Mouse (Mus musculus) heart, embryonic 16.5 days (tissue): Measurements from ENCODE around the gene Ntm. TPM values are rescaled to one million over a fixed set of nuclear protein-coding genes. Genes with fewer than 3 reads are reported as not detected.
A peak's percentile ranks its signal among the peaks of the same experiment; 100 is the strongest.

ENCODE experiments used
- ATAC-seq: fragments of 200-750 bp; cut with Nextera tagmentation; replicated peaks from 2 replicates; pipeline ENCODE4 v1.8.0; 2017; ENCODE audit warnings: moderate number of reproducible peaks; ENCODE audit not compliant: insufficient read depth, low FRiP score; ENCODE audit errors: extremely low read depth
- H3K27ac ChIP-seq: fragments of 300-500 bp; sonication (generic); 2 replicates; pipeline ENCODE4 v1.5.1; 2014; ENCODE audit warnings: mild to moderate bottlenecking, low read length, control low read depth, moderate library complexity
- H3K27me3 ChIP-seq: fragments of 300-500 bp; sonication (generic); 2 replicates; pipeline ENCODE4 v1.6.1; 2014; ENCODE audit warnings: low read length, mixed read lengths; ENCODE audit not compliant: control insufficient read depth, insufficient read depth
- H3K36me3 ChIP-seq: fragments of 300-500 bp; sonication (generic); 2 replicates; pipeline ENCODE4 v1.6.1; 2014; ENCODE audit not compliant: control insufficient read depth, insufficient read depth
- H3K4me1 ChIP-seq: fragments of 300-500 bp; sonication (generic); 2 replicates; pipeline ENCODE4 v1.6.1; 2014; ENCODE audit warnings: low read length, mixed read lengths; ENCODE audit not compliant: control insufficient read depth, insufficient read depth
- H3K4me2 ChIP-seq: fragments of 300-500 bp; sonication (generic); 2 replicates; pipeline ENCODE4 v1.6.1; 2014; ENCODE audit warnings: low read depth, mild to moderate bottlenecking, control low read depth, low read length
- H3K4me3 ChIP-seq: fragments of 300-500 bp; sonication (generic); 2 replicates; pipeline ENCODE4 v1.5.1; 2014; ENCODE audit warnings: mild to moderate bottlenecking, control low read depth, low read length
- H3K9ac ChIP-seq: fragments of 300-500 bp; sonication (generic); 2 replicates; pipeline ENCODE4 v1.6.1; 2014; ENCODE audit warnings: low read length, control low read depth
- H3K9me3 ChIP-seq: fragments of 300-500 bp; sonication (generic); replicated peaks from 2 replicates; pipeline ENCODE4 v1.6.1; 2016; ENCODE audit warnings: low read length; ENCODE audit not compliant: control insufficient read depth
- WGBS: fragments of 180-500 bp; shearing (Covaris S2); extraction: QIAGEN DNeasy Blood & Tissue Kit; methylation state at CpG from one replicate; pipeline ENCODE4 v1.1.7; 2014; 5-methylcytosine and 5-hydroxymethylcytosine counted together
- polyA plus RNA-seq: library from polyadenylated mRNA; unstranded; fragments of >200 nt; fragmentation: Nextera tagmentation; extraction: Ambion mirVana; gene quantifications from 2 replicates; pipeline ENCODE4 v1.2.1, GENCODE M21; 2015

Gene Ntm
- polyA plus RNA-seq, 1 experiment from 2014 or later: 23.6 TPM

- Histone ChIP-seq H3K9me3 (no peaks in the 10 kb centered on the region), H3K4me2 (peak overlapping the region; percentile 29; the same call in 1 of the 2 replicates), H3K9ac (no peak overlapping the region), H3K4me1 (peaks cover 23% of the 10 kb centered on the region), H3K36me3 (no peaks in the 10 kb centered on the region), H3K27me3 (no peaks in the 10 kb centered on the region), H3K4me3 (no peak overlapping the region), H3K27ac (no peak overlapping the region)
- WGBS: 38% methylated on average over 4 of the region's 4 CpGs
- no peak for ATAC-seq
These were observed 697.8 kb downstream of the Ntm start for GRCm38 (mm10) chr9:29265177-29265576.

GRCm38 (mm10) chr9:29262836-29263235, 700.1 kb downstream of the Ntm start:
- Histone ChIP-seq H3K9me3 (no peaks in the 10 kb centered on the region), H3K27me3 (no peaks in the 10 kb centered on the region), H3K4me1 (peaks cover 11% of the 10 kb centered on the region), H3K4me3 (no peak overlapping the region), H3K27ac (no peak overlapping the region), H3K4me2 (no peak overlapping the region), H3K36me3 (no peaks in the 10 kb centered on the region), H3K9ac (no peak overlapping the region)
- 38% methylated on average over 3 of the region's 3 CpGs for WGBS
- no peak for ATAC-seq

- Histone ChIP-seq H3K4me3 (no peak overlapping the region), H3K27me3 (no peaks in the 10 kb centered on the region), H3K4me1 (peaks cover 1% of the 10 kb centered on the region), H3K9me3 (no peaks in the 10 kb centered on the region), H3K9ac (no peak overlapping the region), H3K36me3 (no peaks in the 10 kb centered on the region), H3K4me2 (no peak overlapping the region), H3K27ac (no peak overlapping the region)
- ATAC-seq: no peak
- WGBS: 78% methylated on average over 2 of the region's 2 CpGs
These were observed 710.1 kb downstream of the Ntm start for GRCm38 (mm10) chr9:29252866-29253265.

- no peak for ATAC-seq
- Histone ChIP-seq H3K27ac (no peak overlapping the region), H3K9ac (no peak overlapping the region), H3K27me3 (no peaks in the 10 kb centered on the region), H3K4me2 (no peak overlapping the region), H3K4me1 (peaks cover 9% of the 10 kb centered on the region), H3K9me3 (no peaks in the 10 kb centered on the region), H3K36me3 (no peaks in the 10 kb centered on the region), H3K4me3 (no peak overlapping the region)
- WGBS: 57% methylated on average over 3 of the region's 3 CpGs
These were observed 712.1 kb downstream of the Ntm start for GRCm38 (mm10) chr9:29250813-29251212.

GRCm38 (mm10) chr9:29247812-29248211, 715.1 kb downstream of the Ntm start:
- no peak for ATAC-seq
- no peaks in the 10 kb centered on the region for H3K9me3 ChIP-seq
- H3K27me3 ChIP-seq: no peaks in the 10 kb centered on the region
- H3K4me1 ChIP-seq: peaks cover 9% of the 10 kb centered on the region
- no peak overlapping the region for H3K4me2 ChIP-seq
- 61% methylated on average over 3 of the region's 3 CpGs for WGBS
- no peak overlapping the region for H3K4me3 ChIP-seq
- no peaks in the 10 kb centered on the region for H3K36me3 ChIP-seq
- H3K9ac ChIP-seq: no peak overlapping the region
- H3K27ac ChIP-seq: 0 out of 2 replicates have a peak overlapping the region, but pooled peaks have one; percentile 0

- H3K9me3 ChIP-seq: no peaks in the 10 kb centered on the region
- WGBS: 88% methylated on average over 2 of the region's 2 CpGs
- H3K27me3 ChIP-seq: no peaks in the 10 kb centered on the region
- no peak overlapping the region for H3K4me3 ChIP-seq
- no peak overlapping the region for H3K27ac ChIP-seq
- H3K4me1 ChIP-seq: peaks cover 14% of the 10 kb centered on the region
- H3K9ac ChIP-seq: no peak overlapping the region
- H3K4me2 ChIP-seq: no peak overlapping the region
- ATAC-seq: no peak
- no peaks in the 10 kb centered on the region for H3K36me3 ChIP-seq
These were observed 718.9 kb downstream of the Ntm start for GRCm38 (mm10) chr9:29244006-29244405.

GRCm38 (mm10) chr9:29242497-29243422, 720.2 kb downstream of the Ntm start:
- Histone ChIP-seq H3K4me2 (no peak overlapping the region), H3K4me1 (peaks cover 12% of the 10 kb centered on the region), H3K9ac (no peak overlapping the region), H3K9me3 (no peaks in the 10 kb centered on the region), H3K27me3 (no peaks in the 10 kb centered on the region), H3K36me3 (no peaks in the 10 kb centered on the region), H3K27ac (no peak overlapping the region), H3K4me3 (no peak overlapping the region)
- WGBS: 80% methylated on average over 8 of the region's 8 CpGs
- ATAC-seq: no peak

- ATAC-seq: no peak
- H3K9ac ChIP-seq: no peak overlapping the region
- H3K4me2 ChIP-seq: no peak overlapping the region
- H3K27ac ChIP-seq: no peak overlapping the region
- H3K4me1 ChIP-seq: 0 out of 2 replicates have a peak, but pooled peaks cover 5% of the 10 kb centered on the region
- no peaks in the 10 kb centered on the region for H3K27me3 ChIP-seq
- no peak overlapping the region for H3K4me3 ChIP-seq
- H3K36me3 ChIP-seq: no peaks in the 10 kb centered on the region
- 90% methylated on average over 2 of the region's 2 CpGs for WGBS
- H3K9me3 ChIP-seq: no peaks in the 10 kb centered on the region
These were observed 722.1 kb downstream of the Ntm start for GRCm38 (mm10) chr9:29240797-29241196.

GRCm38 (mm10) chr9:29238973-29239372, 724.0 kb downstream of the Ntm start:
- WGBS: 81% methylated on average over 3 of the region's 3 CpGs
- no peak for ATAC-seq

More at GRCm38 (mm10) chr9:29238973-29239372, 724.0 kb downstream of the Ntm start:
- H3K4me2 ChIP-seq: no peak overlapping the region
- no peaks in the 10 kb centered on the region for H3K9me3 ChIP-seq
- H3K9ac ChIP-seq: no peak overlapping the region
- no peaks in the 10 kb centered on the region for H3K36me3 ChIP-seq
- no peak overlapping the region for H3K4me3 ChIP-seq
- no peaks in the 10 kb centered on the region for H3K27me3 ChIP-seq
- H3K27ac ChIP-seq: no peak overlapping the region
- 0 out of 2 replicates have a peak, but pooled peaks cover 5% of the 10 kb centered on the region for H3K4me1 ChIP-seq
